Mouse (Mus musculus) lung, adult 2 months (tissue): ENCODE measurements around the gene Sema4g. TPM values are rescaled to one million over a fixed set of nuclear protein-coding genes. Genes with fewer than 3 reads are reported as not detected.

Source experiments
- DNase-seq: peaks from one replicate; pipeline ENCODE4 v3.0.0; 2022
- H3K4me1 ChIP-seq: fragments of 200-500 bp; 2 replicates; pipeline ENCODE4 v1.6.1; 2011; ENCODE audit warnings: low read length; ENCODE audit not compliant: control insufficient read depth, insufficient read depth
- H3K4me3 ChIP-seq: fragments of 200-500 bp; replicated peaks from 2 replicates; pipeline ENCODE3; 2011; ENCODE audit warnings: low read depth, mild to moderate bottlenecking, control low read depth, low read length; ENCODE audit errors: extremely low read depth
- CTCF ChIP-seq: fragments of 200-500 bp; IDR thresholded peaks from 2 replicates; pipeline ENCODE4 v1.5.1; 2011; ENCODE audit warnings: mild to moderate bottlenecking, low read length, control low read depth; ENCODE audit not compliant: insufficient read depth
- POLR2A ChIP-seq: fragments of 200-500 bp; IDR thresholded peaks from 2 replicates; pipeline ENCODE4 v1.6.1; 2011; ENCODE audit warnings: low read depth, mild to moderate bottlenecking, control low read depth, low read length, borderline replicate concordance; ENCODE audit errors: extremely low read depth
- WGBS: fragments of 180-500 bp; shearing (Covaris S2); methylation state at CpG from one replicate; pipeline ENCODE4 v1.1.7; 2018; 5-methylcytosine and 5-hydroxymethylcytosine counted together
- polyA plus RNA-seq: library from polyadenylated mRNA; depleted of rRNA; stranded (reverse); fragments of >200 nt; gene quantifications from 2 replicates; pipeline ENCODE4 v1.2.3, GENCODE M21; 2012

Sema4g gene
- polyA plus RNA-seq, 1 experiment = 10.6 TPM

GRCm38 (mm10) chr19:45014335-45014971, 25.6 kb downstream of the Sema4g start, which contains the start of gene Lzts2:
TSS of gene Lzts2 (plus strand) at chr19:45014414.
- TF ChIP-seq CTCF (no peak), POLR2A (no peak)
- 15% methylated on average over 10 of the region's 10 CpGs for whole genome bisulfite sequencing
- DNase-seq = peak; percentile 59
- peaks cover 7% of the 10 kb centered on the region for H3K4me1 ChIP-seq
- peak within 1 kb of the TSS; percentile 68 for H3K4me3 ChIP-seq

GRCm38 (mm10) chr19:45014981-45015402, 26.1 kb downstream of the Sema4g start:
- Histone ChIP-seq H3K4me3 (peak overlapping the region; percentile 68), H3K4me1 (peaks cover 8% of the 10 kb centered on the region)
- DNase-seq = peak; percentile 77
- no peak for TF ChIP-seq CTCF
- TF ChIP-seq POLR2A = no peak
- under 1% methylated on average over 24 of the region's 25 CpGs for WGBS

DNA sequence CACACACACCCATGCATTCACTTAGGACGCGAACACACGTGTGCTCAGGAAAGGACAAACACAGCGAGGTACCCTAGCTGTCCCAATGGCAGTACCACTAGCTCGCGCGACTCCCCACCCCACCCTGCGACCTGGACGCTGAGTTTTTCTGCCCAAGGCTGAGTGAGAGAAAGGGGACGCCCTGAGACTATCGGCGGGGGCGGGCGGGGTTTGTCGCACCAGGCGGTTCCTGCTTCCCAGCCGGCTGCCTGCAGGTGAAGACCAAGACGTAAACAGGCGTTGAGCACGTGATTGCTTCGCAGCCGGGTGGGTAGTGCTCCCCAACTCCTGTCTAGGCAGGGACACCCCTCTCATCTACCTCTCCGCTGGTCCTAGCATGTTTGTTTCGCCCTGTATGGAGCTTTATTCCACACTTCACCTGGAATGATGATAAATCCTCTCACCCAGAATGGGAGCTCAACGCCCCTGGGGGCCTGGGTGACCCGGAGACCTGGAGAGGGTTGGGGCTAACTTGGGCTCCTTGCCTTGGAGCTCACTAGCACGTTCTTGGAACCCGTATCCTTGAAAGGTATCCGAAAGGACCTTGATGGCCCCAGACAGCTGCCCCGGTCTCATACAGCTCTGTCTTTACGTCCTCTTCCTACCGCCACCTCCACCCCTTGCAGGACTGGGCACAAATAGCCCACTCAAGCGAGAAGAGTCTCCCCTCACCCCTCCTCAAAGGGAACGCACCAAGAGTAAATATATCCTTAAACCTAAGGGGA, 26.8 kb downstream of the Sema4g start:
- peak; percentile 54; the same call in 1 of the 2 replicates for TF ChIP-seq POLR2A
- no peak for TF ChIP-seq CTCF
- WGBS = under 1% methylated on average over 34 of the region's 34 CpGs
- peak; percentile 71 for DNase-seq
- peaks cover 11% of the 10 kb centered on the region for H3K4me1 ChIP-seq
- H3K4me3 ChIP-seq = peak overlapping the region; percentile 68

DNA sequence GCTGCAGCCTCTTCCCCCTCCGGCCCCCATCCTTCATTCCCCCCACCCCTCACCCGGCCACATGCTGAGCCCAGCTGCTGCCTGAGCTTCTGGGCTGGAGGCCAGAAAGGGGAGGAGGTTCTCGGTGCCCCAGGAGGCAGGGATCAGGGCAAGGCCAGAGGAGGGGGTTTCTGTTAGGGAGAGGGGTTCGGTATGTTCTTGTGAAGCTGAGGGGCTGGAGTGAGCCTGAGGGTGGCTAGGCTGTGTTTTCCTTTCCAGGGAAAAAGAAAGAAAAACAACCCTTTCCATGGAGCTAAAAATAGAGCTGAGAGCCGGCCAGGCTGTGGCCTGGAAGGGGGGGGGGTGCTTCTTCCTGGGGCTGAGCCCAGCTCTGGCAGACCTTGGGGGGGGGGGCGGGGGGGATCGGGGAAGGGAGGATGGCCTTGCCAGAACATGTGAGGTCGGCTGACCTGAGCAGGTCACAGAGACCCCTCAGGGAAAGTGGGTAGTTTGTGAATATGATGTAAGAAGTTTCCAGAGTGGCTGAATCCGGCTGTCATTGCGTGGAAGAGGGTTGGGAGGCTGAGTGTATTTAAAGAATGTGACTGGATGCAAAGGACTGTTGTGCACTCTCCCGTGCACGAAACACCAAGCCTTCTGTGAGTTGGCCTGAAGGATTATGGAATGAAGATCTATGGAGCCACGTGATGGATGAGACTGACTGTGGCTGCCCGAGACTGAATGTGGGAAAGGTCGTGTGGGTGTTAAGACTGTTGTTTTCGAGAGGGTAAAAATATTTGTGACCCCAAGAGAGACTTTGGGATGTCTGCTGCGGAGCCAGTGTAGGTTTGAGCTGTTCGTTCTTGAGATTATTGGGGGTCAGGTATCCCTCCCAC, 27.7 kb downstream of the Sema4g start:
- peaks cover 13% of the 10 kb centered on the region for H3K4me1 ChIP-seq
- 2% methylated on average over 17 of the region's 18 CpGs for WGBS
- H3K4me3 ChIP-seq = peak overlapping the region; percentile 68
- peak; percentile 48; the same call in 1 of the 2 replicates for TF ChIP-seq POLR2A
- TF ChIP-seq CTCF = no peak
- peak; percentile 78 for DNase-seq

- TF ChIP-seq POLR2A (peak; percentile 36; the same call in 1 of the 2 replicates), CTCF (peak; percentile 20; the same call in 1 of the 2 replicates)
- Histone ChIP-seq H3K4me3 (peak overlapping the region; percentile 89), H3K4me1 (peaks cover 13% of the 10 kb centered on the region)
- 0% methylated on average over 20 of the region's 27 CpGs for WGBS
- peak; percentile 81 for DNase-seq
Measured at GRCm38 (mm10) chr19:45017216-45017771, 28.4 kb downstream of the Sema4g start.

DNA sequence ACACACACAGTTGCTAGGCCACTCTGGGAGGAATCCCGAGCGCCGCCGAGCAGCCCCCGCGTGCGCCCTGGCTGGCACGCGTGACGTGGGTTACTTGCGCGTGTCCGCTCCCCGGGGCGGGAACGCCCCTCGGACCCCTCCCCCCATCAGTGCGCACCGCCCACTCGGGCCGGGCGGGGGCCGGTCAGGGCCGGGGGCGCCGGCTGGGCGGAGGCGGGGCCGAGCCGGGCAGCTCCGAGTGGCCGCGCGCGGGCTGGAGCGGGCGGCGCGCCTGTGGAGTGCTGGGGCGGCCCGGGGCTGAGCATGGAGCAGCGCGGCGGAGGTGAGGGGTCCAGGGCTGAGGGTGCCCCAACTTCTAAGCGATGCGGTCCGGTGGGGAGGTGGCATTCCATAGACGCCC, 29.0 kb downstream of the Sema4g start:
- peak; percentile 39; the same call in 1 of the 2 replicates for TF ChIP-seq POLR2A
- no peak for TF ChIP-seq CTCF
- peaks cover 13% of the 10 kb centered on the region for H3K4me1 ChIP-seq

DNA sequence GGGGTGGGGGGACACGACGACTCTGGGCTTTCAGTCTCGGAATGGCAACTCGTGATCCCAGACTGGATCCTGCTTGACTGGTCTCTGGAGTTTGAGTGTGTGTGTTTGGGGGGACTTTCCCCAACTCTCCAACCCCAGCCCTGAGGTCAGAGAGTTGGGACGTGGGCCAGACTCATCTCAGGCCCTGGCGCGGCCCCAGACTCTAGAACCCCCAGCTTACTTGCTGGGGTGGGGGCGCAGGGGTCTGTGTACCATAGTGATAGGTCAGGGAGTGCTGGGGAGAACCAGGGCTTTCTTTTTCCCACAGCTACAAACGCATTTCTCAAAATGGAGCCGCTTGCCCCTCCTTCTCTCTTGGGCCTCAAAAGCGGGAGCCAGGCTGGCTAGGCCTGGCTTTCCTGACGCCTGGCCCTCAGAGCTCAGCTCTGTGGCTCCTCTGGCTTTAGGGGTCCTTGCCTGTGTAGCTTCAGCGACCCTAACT, 29.5 kb downstream of the Sema4g start:
- Histone ChIP-seq H3K4me3 (peak overlapping the region; percentile 89), H3K4me1 (peaks cover 13% of the 10 kb centered on the region)
- WGBS = 10% methylated on average over 13 of the region's 13 CpGs
- TF ChIP-seq POLR2A (no peak), CTCF (no peak)
- DNase-seq = no peak

More for the DNA sequence above, 29.0 kb downstream of the Sema4g start:
- DNase-seq = peak; percentile 86
- H3K4me3 ChIP-seq = peak overlapping the region; percentile 89
- WGBS = under 1% methylated on average over 48 of the region's 48 CpGs

- no peak for DNase-seq
- H3K4me1 ChIP-seq = peaks cover 13% of the 10 kb centered on the region
Measured at GRCm38 (mm10) chr19:45020348-45020747, 31.4 kb downstream of the Sema4g start.

More at GRCm38 (mm10) chr19:45020348-45020747, 31.4 kb downstream of the Sema4g start:
- H3K4me3 ChIP-seq = no peak overlapping the region
- no peak for TF ChIP-seq CTCF
- no peak for TF ChIP-seq POLR2A
- WGBS = 26% methylated on average over 6 of the region's 6 CpGs
